Mouse (Mus musculus) E14TG2a.4 (cell line): ENCODE data around the gene Vps11.
"Not testable (repeated sequence)": the region's sequence is repeated elsewhere in the genome, so short reads cannot be mapped to it uniquely, and the experiment has no call there.

Source experiments
- H3K27me3 ChIP-seq: 2 replicates; pipeline ENCODE4 v1.6.1; 2014; ENCODE audit warnings: low read length, control low read depth; ENCODE audit not compliant: insufficient read depth
- H3K36me3 ChIP-seq: 2 replicates; pipeline ENCODE4 v1.6.1; 2014; ENCODE audit warnings: low read length, control low read depth; ENCODE audit not compliant: insufficient read depth
- H3K4me1 ChIP-seq: replicated peaks from 2 replicates; pipeline ENCODE4 v1.6.1; 2014; ENCODE audit warnings: low read depth, low read length, control low read depth
- H3K4me3 ChIP-seq: replicated peaks from 2 replicates; pipeline ENCODE4 v1.5.1; 2014; ENCODE audit warnings: mild to moderate bottlenecking, low read length
- H3K9me3 ChIP-seq: 2 replicates; pipeline ENCODE4 v1.6.1; 2014; ENCODE audit warnings: low read length, control low read depth
- CTCF ChIP-seq: conservative IDR thresholded peaks from 2 replicates; pipeline ENCODE4 v1.5.1; 2014; ENCODE audit warnings: low read length
- NANOG ChIP-seq: IDR thresholded peaks from 2 replicates; pipeline ENCODE4 v1.6.1; 2014; ENCODE audit warnings: borderline replicate concordance, low read length, mixed read lengths
- POU5F1 ChIP-seq: IDR thresholded peaks from 2 replicates; pipeline ENCODE4 v1.6.1; 2014; ENCODE audit warnings: low read length, borderline replicate concordance

Gene Vps11

DNA sequence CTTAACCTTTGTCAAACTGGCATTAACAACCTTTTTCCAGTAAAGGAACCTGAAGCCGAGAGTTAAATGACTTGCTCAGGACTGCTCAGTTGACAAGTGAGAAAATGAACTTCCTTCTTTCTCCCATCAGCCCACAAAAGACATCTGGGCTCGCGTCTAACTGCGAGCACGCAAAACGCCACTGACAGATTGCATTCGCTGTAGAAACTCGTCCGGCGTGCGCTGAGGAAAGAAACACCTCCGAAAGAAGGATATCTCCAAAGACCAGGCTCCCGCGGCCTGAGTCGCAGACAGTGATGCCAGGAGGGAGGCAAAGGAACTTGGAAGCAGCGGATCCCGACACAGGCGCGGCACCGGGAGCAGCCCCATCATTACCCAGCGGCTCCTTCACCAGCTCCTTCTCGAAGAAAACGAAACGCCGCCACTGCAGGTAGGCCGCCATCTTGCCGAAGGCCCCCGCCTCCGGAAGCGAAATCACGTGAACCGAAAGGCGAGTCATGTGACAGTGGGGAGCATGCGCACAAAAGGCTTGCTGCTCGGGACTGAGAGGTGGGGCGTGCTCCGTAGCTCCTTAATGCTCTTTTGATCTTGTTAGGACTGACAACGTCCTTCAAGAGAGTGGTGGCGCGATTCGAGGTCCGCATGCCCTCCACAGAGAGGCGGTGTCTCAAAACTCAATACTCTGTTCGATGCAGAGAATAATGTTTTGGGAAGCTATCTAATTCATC lies at the start of gene Vps11:
Gene Vps11, minus strand, starts transcription at position 481 of the 728 bp plus-strand sequence.
- Histone ChIP-seq H3K36me3 (peaks cover 37% of the 10 kb centered on the region), H3K9me3 (no peaks in the 10 kb centered on the region), H3K27me3 (no peaks in the 10 kb centered on the region), H3K4me1 (peaks cover 19% of the 10 kb centered on the region), H3K4me3 (peak within 1 kb of the TSS; percentile 97)
- TF ChIP-seq NANOG (no peak), POU5F1 (no peak), CTCF (no peak)

DNA sequence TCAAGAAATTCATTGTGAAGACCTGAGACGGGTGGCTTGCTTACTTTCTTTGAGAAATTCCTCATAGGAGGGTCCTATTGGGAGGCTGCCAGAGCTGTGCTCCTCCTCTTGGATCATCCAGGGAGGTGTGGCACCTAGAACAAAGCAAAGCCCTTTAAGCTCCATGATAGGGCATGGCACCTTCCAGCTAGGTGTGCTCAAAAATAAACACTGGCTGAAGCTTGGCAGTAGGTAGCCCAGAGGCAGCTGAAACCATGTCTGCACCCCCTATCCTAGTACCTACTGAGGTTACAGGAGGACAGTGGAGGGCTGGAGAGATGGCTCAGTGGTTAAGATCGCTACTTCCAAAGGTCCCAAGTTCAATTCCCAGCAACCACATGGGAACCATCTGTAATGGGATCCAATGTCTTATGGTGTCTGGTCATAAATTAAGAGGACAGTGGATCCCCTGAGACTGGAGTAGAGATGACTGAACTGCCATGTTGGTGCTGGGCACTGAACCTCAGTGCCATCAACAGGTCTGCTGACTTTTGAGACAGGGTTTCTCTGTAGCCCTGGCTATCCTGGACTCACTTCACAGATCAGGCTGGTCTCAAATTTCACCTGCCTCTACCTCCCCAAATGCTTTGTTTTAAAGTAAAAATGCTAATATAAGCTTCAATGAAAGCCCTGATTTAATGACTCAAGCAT lies 49.3 kb upstream of the Vps11 start:
- Histone ChIP-seq H3K27me3 (no peaks in the 10 kb centered on the region), H3K4me3 (peak overlapping the region; percentile 92), H3K9me3 (no peaks in the 10 kb centered on the region), H3K4me1 (peaks cover 50% of the 10 kb centered on the region), H3K36me3 (peaks cover 75% of the 10 kb centered on the region)
- TF ChIP-seq CTCF (no peak), POU5F1 (no peak), NANOG (no peak)

DNA sequence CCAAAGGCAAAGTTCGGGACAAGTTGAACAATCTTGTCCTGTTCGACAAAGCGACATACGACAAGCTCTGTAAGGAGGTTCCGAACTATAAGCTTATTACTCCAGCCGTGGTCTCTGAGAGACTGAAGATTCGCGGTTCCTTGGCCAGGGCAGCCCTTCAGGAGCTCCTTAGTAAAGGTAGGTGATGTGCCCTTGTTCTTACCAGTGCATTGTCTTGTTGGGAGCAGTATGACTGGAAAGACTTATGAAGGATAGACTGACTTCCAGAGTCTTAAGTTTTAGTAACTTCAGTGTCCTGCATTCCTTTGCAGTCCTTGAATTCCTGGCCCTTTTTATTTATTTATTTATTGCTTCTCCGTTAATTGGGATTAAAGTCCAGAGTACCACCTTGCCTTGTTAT lies 47.2 kb upstream of the Vps11 start:
- Histone ChIP-seq H3K4me1 (peaks cover 67% of the 10 kb centered on the region), H3K4me3 (peak overlapping the region; percentile 92), H3K36me3 (peaks cover 78% of the 10 kb centered on the region)
- H3K27me3 ChIP-seq, H3K9me3 ChIP-seq: not testable (repeated sequence)

DNA sequence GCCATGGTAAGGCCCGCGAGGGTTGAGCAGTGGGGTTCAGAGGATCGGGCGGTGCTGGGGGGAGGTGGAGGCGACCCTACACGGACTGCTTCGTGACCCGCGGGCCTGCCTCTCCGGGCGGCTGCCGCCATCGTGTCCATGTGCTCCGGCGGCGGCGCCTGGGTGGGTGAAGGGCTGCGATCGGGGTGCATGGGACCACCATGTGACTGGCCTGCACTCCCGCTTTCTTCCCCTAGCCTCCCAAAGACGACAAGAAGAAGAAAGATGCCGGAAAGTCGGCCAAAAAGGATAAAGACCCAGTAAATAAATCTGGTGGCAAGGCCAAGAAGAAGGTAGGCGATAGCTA lies 46.3 kb upstream of the Vps11 start:
- no peaks in the 10 kb centered on the region for H3K27me3 ChIP-seq
- H3K9me3 ChIP-seq = no peaks in the 10 kb centered on the region
- H3K4me1 ChIP-seq = peaks cover 65% of the 10 kb centered on the region
- TF ChIP-seq CTCF (no peak), NANOG (no peak), POU5F1 (no peak)
- peak overlapping the region; percentile 92 for H3K4me3 ChIP-seq
- peaks cover 78% of the 10 kb centered on the region for H3K36me3 ChIP-seq

DNA sequence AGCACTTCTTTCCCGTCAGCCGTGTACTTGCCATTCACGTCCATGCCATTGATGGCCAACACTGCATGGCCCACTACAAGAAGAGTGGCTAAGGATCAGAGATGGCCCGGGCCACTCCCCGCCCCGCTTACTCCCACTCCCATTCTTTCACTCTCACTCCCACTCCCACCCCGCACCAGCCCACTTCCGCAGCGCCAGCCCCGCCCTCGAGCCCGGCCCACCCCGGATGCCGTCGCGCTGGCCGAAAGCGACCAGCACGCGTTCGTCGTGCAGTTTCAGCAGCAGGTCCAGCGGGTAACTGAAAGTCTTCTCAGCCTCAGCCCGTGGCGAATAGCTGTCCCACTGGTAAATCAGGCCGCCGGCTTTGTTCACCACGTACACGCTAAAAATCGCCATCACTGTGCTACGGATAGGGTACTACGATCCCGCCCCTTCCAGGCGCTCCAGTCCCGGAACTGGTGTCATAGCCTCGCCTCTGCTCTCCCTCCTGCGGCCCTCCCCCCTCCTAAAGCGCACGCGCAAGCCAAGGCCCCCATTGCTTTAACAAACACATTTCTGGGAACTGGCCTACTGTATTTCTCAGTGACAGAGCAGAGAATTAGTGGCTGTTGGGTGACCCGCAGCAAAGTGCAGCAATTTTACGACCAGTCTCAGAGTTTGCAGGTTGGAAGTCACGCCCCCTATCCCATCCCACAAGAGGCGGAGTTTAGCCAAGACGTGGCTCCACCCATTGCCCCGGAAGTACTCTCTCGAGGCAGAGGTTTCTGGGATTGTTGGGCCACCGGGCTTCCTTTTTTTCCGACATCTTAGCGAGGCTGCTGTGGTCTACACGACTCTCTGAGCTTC lies 45.7 kb upstream of the Vps11 start, which contains the start of the genes Rps25 and Trappc4:
Gene Rps25, plus strand, starts transcription at position 234 of the 846 bp plus-strand sequence.
Gene Trappc4, minus strand, starts transcription at position 695 of the 846 bp plus-strand sequence.
- Histone ChIP-seq H3K4me1 (peaks cover 59% of the 10 kb centered on the region), H3K9me3 (no peaks in the 10 kb centered on the region), H3K27me3 (no peaks in the 10 kb centered on the region), H3K36me3 (peaks cover 78% of the 10 kb centered on the region), H3K4me3 (peak within 1 kb of the TSS; percentile 92)
- no peak for TF ChIP-seq POU5F1
- TF ChIP-seq CTCF = no peak
- no peak for TF ChIP-seq NANOG

DNA sequence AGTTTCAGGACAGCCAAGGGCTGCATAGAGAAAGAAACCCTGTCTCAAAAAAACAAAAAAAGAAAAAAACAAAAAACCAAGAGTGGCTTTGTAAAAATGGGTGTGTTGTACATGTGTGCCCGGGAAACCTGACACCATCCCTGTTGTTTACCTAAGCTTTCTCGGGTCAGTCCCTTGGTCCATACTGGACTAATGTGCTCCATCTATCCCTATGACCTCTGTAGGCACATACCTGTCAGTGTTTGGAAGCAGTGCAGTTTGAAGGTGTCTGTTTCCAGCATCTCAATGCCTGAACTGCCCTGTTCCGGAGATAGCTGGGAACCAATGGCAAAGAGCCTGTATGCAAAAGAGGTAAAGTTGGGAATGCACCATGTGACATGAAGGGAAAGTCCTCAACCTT lies 43.5 kb upstream of the Vps11 start:
- Histone ChIP-seq H3K4me3 (no peak overlapping the region), H3K4me1 (peaks cover 46% of the 10 kb centered on the region), H3K27me3 (no peaks in the 10 kb centered on the region), H3K36me3 (peaks cover 78% of the 10 kb centered on the region), H3K9me3 (no peaks in the 10 kb centered on the region)
- no peak for TF ChIP-seq NANOG
- TF ChIP-seq POU5F1 = no peak
- TF ChIP-seq CTCF = no peak

DNA sequence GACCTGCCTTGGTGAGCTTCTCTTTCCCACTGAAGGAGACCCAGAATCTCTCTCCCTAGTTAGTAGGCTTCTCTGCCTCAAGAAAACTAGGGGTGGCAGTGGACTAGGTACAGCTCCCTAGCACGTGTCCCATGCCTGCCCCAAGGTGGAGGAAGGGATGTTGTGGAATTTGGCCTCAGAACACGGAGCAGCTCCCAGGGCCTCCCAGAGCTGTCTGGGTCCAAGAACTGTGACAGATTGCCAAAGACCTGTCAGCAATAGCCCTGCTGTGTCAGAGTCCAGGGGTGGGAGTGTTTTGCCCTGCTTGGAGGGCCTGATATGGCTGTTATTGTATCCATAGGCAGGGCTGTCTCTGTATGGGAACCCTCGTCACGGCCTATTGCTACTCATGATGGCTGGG lies 39.6 kb upstream of the Vps11 start:
- H3K27me3 ChIP-seq = peaks cover 10% of the 10 kb centered on the region
- H3K4me3 ChIP-seq = no peak overlapping the region
- peaks cover 74% of the 10 kb centered on the region for H3K36me3 ChIP-seq
- peaks cover 64% of the 10 kb centered on the region for H3K4me1 ChIP-seq
- TF ChIP-seq CTCF (no peak), NANOG (no peak), POU5F1 (no peak)
- H3K9me3 ChIP-seq = no peaks in the 10 kb centered on the region

DNA sequence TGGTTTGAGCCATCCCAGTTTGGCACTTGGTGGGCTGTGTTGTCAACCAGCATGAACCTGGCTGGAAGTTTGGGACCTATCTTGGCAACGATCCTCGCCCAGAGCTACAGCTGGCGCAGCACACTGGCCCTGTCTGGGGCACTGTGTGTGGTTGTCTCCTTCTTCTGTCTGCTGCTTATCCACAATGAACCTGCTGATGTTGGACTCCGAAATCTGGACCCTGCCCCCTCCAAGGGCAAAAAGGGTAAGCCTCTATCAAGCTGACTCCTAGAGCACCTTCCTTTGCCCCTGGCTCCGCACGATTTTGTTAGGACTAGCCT lies 38.3 kb upstream of the Vps11 start:
- Histone ChIP-seq H3K27me3 (peaks cover 10% of the 10 kb centered on the region), H3K9me3 (no peaks in the 10 kb centered on the region), H3K4me3 (no peak overlapping the region), H3K36me3 (peaks cover 63% of the 10 kb centered on the region), H3K4me1 (peaks cover 56% of the 10 kb centered on the region)
- no peak for TF ChIP-seq NANOG
- TF ChIP-seq CTCF = no peak
- TF ChIP-seq POU5F1 = no peak
